Mouse (Mus musculus) heart, embryonic 10.5 days (tissue): ENCODE results near the gene Txnrd1. TPM values are rescaled to one million over a fixed set of nuclear protein-coding genes. Genes with fewer than 3 reads are reported as not detected.

ENCODE experiments used
- DNase-seq: peaks from one replicate; pipeline ENCODE4 v3.0.0-alpha.2; 2017; ENCODE audit warnings: low spot score
- H3K27ac ChIP-seq: fragments of 300-500 bp; sonication (generic); 2 replicates; pipeline ENCODE4 v1.5.1; 2016; ENCODE audit warnings: mild to moderate bottlenecking
- H3K27me3 ChIP-seq: fragments of 300-500 bp; sonication (generic); 2 replicates; pipeline ENCODE4 v1.6.1; 2016; ENCODE audit warnings: mild to moderate bottlenecking; ENCODE audit not compliant: poor library complexity, insufficient read depth, severe bottlenecking
- H3K36me3 ChIP-seq: fragments of 300-500 bp; sonication (generic); 2 replicates; pipeline ENCODE4 v1.6.1; 2016; ENCODE audit warnings: mild to moderate bottlenecking, moderate library complexity
- H3K4me1 ChIP-seq: fragments of 300-500 bp; sonication (generic); 2 replicates; pipeline ENCODE4 v1.6.1; 2016; ENCODE audit warnings: mild to moderate bottlenecking
- H3K4me3 ChIP-seq: fragments of 300-500 bp; sonication (generic); 2 replicates; pipeline ENCODE4 v1.5.1; 2016; ENCODE audit warnings: mild to moderate bottlenecking, moderate library complexity
- H3K9me3 ChIP-seq: fragments of 300-500 bp; sonication (generic); 2 replicates; pipeline ENCODE4 v1.6.1; 2016; ENCODE audit warnings: mild to moderate bottlenecking, moderate library complexity
- WGBS: fragments of 180-500 bp; shearing (Covaris S2); methylation state at CpG from one replicate; pipeline ENCODE4 v1.1.7; 2016; 5-methylcytosine and 5-hydroxymethylcytosine counted together
- polyA plus RNA-seq: library from polyadenylated mRNA; unstranded; fragments of >200 nt; fragmentation: Nextera tagmentation; extraction: Ambion mirVana; gene quantifications from 2 replicates; pipeline ENCODE4 v1.2.1, GENCODE M21; 2016

The Txnrd1 gene
- polyA plus RNA-seq, 1 experiment from 2014 or later = 120 TPM

DNA sequence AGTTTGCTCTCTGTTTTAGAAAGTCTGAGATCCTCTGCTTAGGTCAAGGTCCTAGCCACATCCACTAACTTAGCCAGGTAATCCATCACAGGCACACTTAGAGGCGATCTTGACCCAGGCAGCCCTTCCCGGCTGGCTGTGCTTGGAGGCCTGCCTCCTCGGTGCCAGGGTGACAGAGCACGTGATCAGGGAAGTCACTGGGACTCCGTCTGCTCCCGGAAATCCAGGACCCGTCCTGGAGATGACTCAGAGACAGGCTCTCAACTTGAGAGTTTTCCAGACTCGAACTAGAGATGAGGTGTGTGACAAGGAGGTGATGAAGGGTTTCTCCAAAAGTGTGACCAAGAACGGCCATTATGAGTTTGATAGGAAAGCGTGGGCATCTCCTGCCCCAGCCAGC, 9.2 kb upstream of the Txnrd1 start:
- H3K4me3 ChIP-seq = no peak overlapping the region
- no peaks in the 10 kb centered on the region for H3K27me3 ChIP-seq
- no peaks in the 10 kb centered on the region for H3K36me3 ChIP-seq
- no peaks in the 10 kb centered on the region for H3K9me3 ChIP-seq
- no peak overlapping the region for H3K27ac ChIP-seq
- peak; percentile 79 for DNase-seq
- no peaks in the 10 kb centered on the region for H3K4me1 ChIP-seq
- WGBS = 42% methylated on average over 10 of the region's 10 CpGs

DNA sequence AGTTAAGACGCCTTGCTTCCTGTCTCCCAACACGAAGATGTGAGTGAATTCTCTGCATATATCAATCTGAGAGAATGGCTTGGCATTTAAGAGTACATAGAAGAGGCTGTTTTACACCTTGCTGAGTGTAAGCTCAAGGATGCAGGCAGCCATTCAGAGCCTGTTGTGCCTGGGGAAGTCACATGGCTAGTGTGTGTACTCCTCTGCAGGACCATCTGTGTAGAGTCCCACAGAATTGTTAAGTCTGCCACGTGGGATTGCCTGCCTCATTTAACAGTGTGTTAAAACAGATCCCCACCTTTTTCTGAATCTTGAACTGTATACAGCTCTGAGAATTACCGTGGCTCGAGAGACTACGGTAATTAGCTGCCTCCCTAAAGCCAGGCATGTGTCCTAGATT, 7.2 kb upstream of the Txnrd1 start:
- Histone ChIP-seq H3K27me3 (no peaks in the 10 kb centered on the region), H3K4me1 (no peaks in the 10 kb centered on the region), H3K36me3 (no peaks in the 10 kb centered on the region), H3K9me3 (no peaks in the 10 kb centered on the region), H3K4me3 (no peak overlapping the region), H3K27ac (no peak overlapping the region)
- 62% methylated on average over 6 of the region's 6 CpGs for WGBS
- no peak for DNase-seq

DNA sequence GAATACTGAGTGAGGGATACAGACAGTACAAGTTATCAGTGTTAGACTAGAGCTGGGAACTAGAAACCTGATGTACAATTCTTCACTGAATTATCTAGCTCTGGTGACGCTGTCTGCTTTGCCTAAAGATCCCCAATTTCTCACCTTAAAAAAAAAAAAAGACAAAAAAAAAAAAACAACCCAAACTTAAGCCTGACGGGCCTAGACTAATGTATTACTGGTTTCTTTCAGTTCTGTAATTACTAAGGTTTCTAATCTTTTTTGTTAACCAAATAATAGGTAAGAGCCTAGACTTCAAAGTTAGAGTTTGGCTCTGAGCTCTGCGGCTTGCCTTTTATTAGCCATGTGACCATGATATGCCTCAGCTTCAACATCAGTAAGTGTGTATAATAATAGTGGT, 2.1 kb downstream of the Txnrd1 start:
- no peaks in the 10 kb centered on the region for H3K36me3 ChIP-seq
- H3K27ac ChIP-seq = no peak overlapping the region
- H3K4me1 ChIP-seq = 0 out of 2 replicates have a peak, but pooled peaks cover 9% of the 10 kb centered on the region
- no peak overlapping the region for H3K4me3 ChIP-seq
- no peaks in the 10 kb centered on the region for H3K9me3 ChIP-seq
- 93% methylated on average over 3 of the region's 3 CpGs for WGBS
- no peak for DNase-seq
- H3K27me3 ChIP-seq = 0 out of 2 replicates have a peak, but pooled peaks cover 7% of the 10 kb centered on the region

DNA sequence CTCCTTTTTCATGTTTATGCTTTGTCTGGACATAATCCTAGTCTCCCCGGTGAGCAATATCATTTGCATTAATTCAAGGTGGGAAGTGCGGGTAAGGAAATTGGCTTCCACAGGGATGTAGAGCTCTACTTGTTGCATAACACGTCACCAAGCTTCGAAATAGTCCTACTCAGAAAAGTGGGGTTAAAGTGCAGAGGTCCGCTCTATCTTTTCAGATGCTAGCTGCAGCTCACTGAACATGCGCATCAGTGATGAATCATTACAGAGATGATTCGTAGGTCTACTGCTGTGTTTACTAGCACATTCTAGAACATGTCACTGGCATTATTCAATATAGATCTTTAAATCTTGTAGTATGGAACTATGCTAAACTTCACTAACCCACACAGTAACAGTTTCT, 4.6 kb downstream of the Txnrd1 start:
- no peaks in the 10 kb centered on the region for H3K36me3 ChIP-seq
- DNase-seq = no peak
- no peak overlapping the region for H3K4me3 ChIP-seq
- 0 out of 2 replicates have a peak, but pooled peaks cover 7% of the 10 kb centered on the region for H3K27me3 ChIP-seq
- WGBS = 84% methylated on average over 7 of the region's 7 CpGs
- H3K9me3 ChIP-seq = no peaks in the 10 kb centered on the region
- 0 out of 2 replicates have a peak, but pooled peaks cover 9% of the 10 kb centered on the region for H3K4me1 ChIP-seq
- H3K27ac ChIP-seq = no peak overlapping the region

DNA sequence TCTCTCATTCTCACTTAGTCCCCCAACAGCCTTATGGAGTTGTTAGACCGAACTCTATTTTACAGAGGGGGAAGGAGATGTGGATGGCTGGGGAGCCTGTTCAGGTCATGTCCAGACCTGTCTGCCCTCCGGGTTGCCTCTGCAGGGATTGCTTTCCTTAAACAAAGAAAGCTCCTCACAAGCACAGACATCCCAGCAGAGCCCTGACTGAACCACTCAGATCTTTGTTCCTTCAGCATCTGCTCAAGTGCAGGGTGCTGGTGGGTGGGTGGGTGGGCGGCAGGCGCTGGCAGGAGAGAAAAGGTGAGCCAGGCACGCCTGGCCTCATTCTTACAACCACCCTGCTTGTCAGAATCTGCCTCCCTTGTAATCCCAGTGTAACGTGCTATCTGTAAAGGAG, 10.3 kb downstream of the Txnrd1 start:
- no peaks in the 10 kb centered on the region for H3K9me3 ChIP-seq
- H3K36me3 ChIP-seq = no peaks in the 10 kb centered on the region
- H3K27ac ChIP-seq = no peak overlapping the region
- H3K4me3 ChIP-seq = no peak overlapping the region
- no peaks in the 10 kb centered on the region for H3K4me1 ChIP-seq
- WGBS = 53% methylated on average over 6 of the region's 6 CpGs
- H3K27me3 ChIP-seq = no peaks in the 10 kb centered on the region
- DNase-seq = no peak

DNA sequence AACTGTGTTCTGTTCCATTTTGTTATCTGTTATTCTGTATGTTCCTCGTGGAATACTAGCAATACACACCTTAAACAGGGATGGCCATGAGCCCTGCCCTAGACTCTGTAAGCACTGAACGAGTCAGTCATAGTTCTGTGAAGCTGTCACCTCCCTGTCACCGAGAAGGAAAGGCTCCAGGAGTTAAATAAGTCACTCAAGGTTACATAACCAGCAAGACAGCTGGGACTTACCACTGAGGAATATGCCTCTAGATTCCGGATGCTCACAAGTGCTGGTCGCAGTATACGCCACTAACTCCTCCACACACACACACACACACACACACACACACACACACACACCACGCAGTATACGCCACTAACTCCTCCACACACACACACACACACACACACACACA, 11.0 kb downstream of the Txnrd1 start:
- H3K27me3 ChIP-seq = no peaks in the 10 kb centered on the region
- no peak for DNase-seq
- no peaks in the 10 kb centered on the region for H3K9me3 ChIP-seq
- no peak overlapping the region for H3K4me3 ChIP-seq
- no peak overlapping the region for H3K27ac ChIP-seq
- H3K4me1 ChIP-seq = no peaks in the 10 kb centered on the region
- H3K36me3 ChIP-seq = no peaks in the 10 kb centered on the region
- WGBS = 80% methylated on average over 8 of the region's 8 CpGs

DNA sequence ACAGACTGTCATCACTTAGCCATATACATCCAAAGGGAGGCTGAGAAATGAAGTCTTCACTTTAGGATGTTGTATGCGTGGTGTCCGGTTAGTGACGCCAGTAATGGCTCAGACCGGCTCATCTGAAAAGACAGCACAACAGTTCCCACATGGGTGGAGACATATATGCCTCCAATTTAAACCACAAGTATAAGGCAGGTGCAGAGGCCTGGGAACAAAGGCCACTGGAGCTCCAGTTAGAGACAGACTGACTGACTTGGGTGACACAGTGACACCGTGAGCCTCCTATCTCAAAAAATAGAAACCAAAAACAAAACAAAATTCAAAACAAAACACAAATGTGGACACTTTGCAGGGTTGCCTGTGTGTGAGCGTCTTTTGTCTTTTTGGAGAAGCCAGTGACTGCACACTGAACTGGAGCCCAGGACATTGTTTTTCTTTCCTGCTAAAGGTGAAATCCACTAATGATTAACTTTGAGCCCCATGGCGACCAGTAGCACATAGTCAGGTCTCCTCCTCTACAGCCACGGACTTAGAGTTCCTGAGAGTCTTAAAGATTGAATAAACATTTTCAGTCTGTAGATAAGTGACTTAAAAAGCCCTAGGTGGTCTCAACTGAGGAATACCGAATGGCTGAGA, 14.2 kb downstream of the Txnrd1 start:
- Histone ChIP-seq H3K4me1 (no peaks in the 10 kb centered on the region), H3K27me3 (no peaks in the 10 kb centered on the region), H3K4me3 (no peak overlapping the region), H3K9me3 (no peaks in the 10 kb centered on the region), H3K27ac (no peak overlapping the region), H3K36me3 (no peaks in the 10 kb centered on the region)
- DNase-seq = no peak
- whole genome bisulfite sequencing = 74% methylated on average over 9 of the region's 9 CpGs

DNA sequence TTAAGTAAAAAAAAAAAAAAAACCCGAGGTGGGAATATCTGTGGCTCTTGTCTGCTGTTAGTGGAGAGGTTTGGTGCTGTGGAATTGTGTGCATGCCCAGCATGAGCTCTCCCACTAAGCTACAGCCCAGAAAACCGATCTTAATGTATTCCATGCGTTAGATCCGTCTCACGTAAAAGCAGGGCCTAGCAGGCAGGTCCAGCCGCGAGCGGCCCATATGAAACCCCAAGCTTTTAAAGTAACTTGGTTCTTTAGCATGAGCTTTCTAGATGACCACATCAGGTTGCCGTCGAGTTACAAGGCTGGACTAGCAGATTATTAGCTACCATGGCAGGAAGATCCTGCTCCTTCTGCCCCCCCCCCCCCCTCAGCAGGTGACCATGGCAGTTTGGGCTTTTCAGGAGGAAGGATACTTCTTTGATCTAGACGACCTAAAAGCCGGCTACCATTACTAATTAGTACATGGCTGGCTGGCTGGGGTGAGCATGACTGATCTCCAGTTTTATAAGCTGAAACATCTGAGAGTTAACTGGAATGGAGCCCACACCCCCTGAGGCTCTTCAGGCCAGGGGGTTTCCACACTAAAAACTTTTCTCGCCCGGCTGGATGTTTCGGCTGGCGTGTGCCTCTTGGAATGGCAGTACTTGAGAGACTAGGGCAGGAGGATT, 16.1 kb downstream of the Txnrd1 start:
- Histone ChIP-seq H3K4me1 (no peaks in the 10 kb centered on the region), H3K9me3 (no peaks in the 10 kb centered on the region), H3K27ac (no peak overlapping the region), H3K4me3 (no peak overlapping the region), H3K36me3 (no peaks in the 10 kb centered on the region), H3K27me3 (no peaks in the 10 kb centered on the region)
- 67% methylated on average over 16 of the region's 16 CpGs for WGBS
- DNase-seq = no peak

DNA sequence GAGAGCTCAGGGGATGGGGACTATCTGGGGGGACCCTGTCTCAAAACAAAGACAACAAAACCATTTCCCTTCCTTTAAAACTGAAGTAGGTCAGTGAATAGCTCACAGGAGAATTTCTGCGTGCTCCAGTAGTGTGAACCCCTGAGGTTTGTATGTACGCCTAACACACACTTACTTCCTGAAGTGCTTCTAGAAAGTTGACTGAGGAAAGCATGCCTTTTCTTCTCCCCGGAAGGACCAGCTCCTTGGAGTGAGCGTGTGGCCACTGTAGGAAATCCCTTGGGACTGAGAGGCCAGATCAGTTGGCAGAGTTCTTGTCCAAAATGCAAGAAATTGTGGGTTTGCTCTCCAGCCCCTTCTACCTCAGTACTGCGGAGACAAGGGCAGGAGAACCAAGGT, 16.6 kb downstream of the Txnrd1 start:
- H3K9me3 ChIP-seq = no peaks in the 10 kb centered on the region
- H3K36me3 ChIP-seq = no peaks in the 10 kb centered on the region
- no peaks in the 10 kb centered on the region for H3K27me3 ChIP-seq
- WGBS = 80% methylated on average over 5 of the region's 5 CpGs
- no peaks in the 10 kb centered on the region for H3K4me1 ChIP-seq
- DNase-seq = no peak
- H3K4me3 ChIP-seq = no peak overlapping the region
- no peak overlapping the region for H3K27ac ChIP-seq

DNA sequence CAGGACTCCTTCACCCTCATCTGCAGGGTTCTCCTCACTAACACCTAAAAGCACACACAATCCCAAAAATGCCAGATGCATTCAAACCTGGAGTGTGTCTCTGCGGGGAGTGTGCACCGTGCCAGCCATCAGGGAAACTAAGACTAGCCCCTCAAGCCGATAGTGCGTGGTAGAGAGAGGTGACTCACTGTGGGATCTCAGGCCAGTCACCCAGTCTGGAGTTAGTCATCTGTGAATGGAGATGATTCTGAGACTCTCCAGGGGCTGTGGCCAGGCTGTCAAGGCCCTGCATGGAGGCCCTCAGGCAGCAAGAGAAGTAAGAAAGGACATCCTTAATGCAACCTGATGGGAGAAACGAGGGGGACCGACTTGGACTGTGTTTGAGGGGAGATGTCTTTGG, 18.0 kb downstream of the Txnrd1 start:
- Histone ChIP-seq H3K4me3 (no peak overlapping the region), H3K27me3 (no peaks in the 10 kb centered on the region), H3K9me3 (no peaks in the 10 kb centered on the region), H3K4me1 (no peaks in the 10 kb centered on the region), H3K27ac (no peak overlapping the region), H3K36me3 (no peaks in the 10 kb centered on the region)
- WGBS = 82% methylated on average over 6 of the region's 6 CpGs
- DNase-seq = no peak

DNA sequence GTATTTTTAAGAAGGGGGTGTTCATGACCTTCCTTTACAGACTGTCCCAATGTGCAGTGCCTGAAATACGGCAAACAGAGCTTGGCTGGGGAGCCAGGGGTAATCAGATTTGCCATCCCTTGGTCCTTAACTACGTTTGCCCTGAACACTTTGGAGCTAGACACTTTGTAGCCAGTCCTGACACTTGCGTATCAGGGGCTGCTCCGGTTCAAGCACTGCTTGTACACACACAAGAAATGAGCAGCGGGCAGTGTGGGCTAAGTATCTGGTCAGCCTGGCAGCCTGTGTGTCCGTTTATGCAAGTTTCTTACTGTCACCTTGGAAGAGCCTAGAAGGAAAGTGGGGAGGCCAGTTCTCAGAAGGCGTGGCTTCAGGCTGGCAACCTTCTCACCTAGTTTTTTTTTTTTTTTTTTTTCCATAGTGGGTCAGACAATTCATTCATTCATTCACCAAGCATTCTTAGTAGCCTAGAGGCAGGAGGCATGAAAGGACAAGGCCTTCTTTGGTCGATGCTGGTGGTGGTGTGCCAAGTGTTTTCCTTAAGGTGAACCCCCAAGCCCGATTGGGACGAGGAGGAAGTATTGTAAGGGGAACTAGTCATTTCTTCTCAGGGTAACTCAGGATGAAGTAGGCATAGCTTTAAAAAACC, 24.4 kb downstream of the Txnrd1 start:
- Histone ChIP-seq H3K9me3 (no peaks in the 10 kb centered on the region), H3K27ac (peak overlapping the region; percentile 98), H3K27me3 (no peaks in the 10 kb centered on the region), H3K4me3 (peak overlapping the region; percentile 86), H3K4me1 (peaks cover 22% of the 10 kb centered on the region), H3K36me3 (peaks cover 5% of the 10 kb centered on the region)
- no peak for DNase-seq
- 50% methylated on average over 10 of the region's 10 CpGs for WGBS

DNA sequence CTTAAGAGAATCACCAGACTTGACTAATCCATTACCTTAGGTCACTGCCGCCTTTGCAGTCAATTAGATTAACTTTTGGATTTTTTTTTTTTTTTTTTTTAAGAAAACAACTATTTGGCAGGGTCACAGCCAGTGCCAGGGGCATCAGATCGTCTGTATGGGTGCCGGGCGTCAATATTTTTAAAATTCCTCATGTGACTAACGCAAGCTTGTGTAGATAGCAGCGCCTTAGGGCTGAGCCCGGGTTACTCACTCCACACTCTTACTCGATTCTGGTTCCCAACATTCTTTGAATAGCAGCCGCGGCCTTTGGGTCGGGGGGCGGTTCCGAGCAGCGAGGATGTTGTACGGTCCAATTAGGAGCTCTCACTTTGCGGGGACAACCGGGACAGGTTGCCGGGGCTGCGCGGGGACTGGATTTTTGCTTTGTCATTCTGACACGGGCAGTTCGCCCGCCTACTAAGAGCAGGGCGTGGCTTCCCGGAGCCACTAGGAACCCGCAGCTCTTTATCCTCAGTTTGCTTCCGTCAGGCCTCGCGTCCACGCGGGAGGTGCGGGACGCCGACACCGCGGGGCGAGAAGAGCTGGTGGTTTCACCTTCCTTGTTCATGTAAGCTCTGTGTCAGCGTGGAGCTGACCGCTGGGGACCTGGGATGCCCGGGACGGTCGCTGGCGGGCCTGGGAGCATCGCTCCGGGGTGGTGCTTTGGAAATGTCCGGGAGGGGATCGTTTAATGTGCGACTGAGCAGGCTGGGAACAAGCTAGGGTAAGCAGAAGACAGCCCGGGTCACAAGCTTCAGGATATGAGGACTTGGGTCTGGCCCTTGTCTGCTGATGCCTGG, 25.2 kb downstream of the Txnrd1 start:
- H3K4me3 ChIP-seq = peak overlapping the region; percentile 86
- H3K27me3 ChIP-seq = no peaks in the 10 kb centered on the region
- WGBS = under 1% methylated on average over 49 of the region's 49 CpGs
- peaks cover 13% of the 10 kb centered on the region for H3K36me3 ChIP-seq
- H3K27ac ChIP-seq = peak overlapping the region; percentile 98
- H3K9me3 ChIP-seq = no peaks in the 10 kb centered on the region
- H3K4me1 ChIP-seq = peaks cover 27% of the 10 kb centered on the region
- DNase-seq = peak; percentile 99

DNA sequence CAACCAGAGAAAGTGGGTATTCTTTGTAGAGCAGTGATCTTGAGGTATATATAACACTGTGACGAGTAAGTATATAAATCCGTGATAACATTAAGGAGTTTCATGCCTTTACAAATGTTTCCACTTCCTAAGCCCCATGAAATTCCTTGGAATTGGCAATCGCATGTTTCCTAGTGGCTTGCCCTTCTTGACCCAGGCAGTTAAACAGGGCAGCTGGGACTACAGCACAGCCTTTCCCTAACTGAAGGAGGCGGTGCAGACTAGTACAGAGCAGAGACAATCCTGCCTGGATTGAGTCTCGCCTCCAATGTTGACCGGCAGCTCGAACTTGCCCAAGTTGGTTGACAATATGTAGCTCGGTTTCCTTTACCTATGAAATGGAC, 25.8 kb downstream of the Txnrd1 start:
- H3K27me3 ChIP-seq = no peaks in the 10 kb centered on the region
- H3K36me3 ChIP-seq = peaks cover 19% of the 10 kb centered on the region
- H3K4me3 ChIP-seq = peak overlapping the region; percentile 86
- no peaks in the 10 kb centered on the region for H3K9me3 ChIP-seq
- WGBS = under 1% methylated on average over 8 of the region's 8 CpGs
- peaks cover 27% of the 10 kb centered on the region for H3K4me1 ChIP-seq
- H3K27ac ChIP-seq = peak overlapping the region; percentile 98
- no peak for DNase-seq
